ENCODE assay signal across 17 mouse cellular contexts in the genomic region with DNA sequence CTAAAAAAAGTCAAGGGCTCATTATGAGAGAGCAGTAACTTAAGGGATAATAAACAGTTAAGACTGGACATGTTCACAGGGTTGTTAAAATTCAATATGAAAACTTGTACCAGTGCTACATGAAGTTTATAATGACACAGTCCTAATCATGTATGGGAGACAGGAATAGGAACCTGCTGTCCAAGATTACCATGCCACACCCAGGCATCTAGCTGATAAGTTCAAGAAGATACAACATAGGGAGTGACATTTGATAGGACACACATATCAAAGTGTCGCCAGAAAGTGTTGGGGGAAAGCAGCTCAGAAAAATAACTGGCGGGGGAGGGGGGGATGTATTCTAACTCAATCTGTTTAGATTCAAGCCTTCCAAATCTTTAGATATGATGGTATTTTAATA.
"Had no signal": no experiment of that assay in that cellular context is flagged by ENCODE, and none has a peak within 500 bp of the region (broad histone marks: within the 10 kb centered on the region; RNA-seq: fewer than 3 reads in every experiment).

No protein-coding gene starts in this region.

- ATAC-seq: midbrain, embryonic 13.5 days; midbrain, embryonic 15.5 days had no signal

- DNase-seq: lung, adult 18-20 months; lung, embryonic 14.5 days; lung, postnatal 10 days; retina, postnatal 1 day; right cerebral cortex, adult 18-20 months; right cerebral cortex, postnatal 14 days; thymus, adult 2 months; thymus, postnatal 25 days; thymus, postnatal 4 days had no signal

- H3K27ac ChIP-seq: macrophage; midbrain, embryonic 13.5 days; midbrain, embryonic 15.5 days; neural tube, embryonic 12.5 days; stomach, embryonic 15.5 days; stomach, postnatal 0 days had no signal

- H3K36me3 ChIP-seq: midbrain, embryonic 13.5 days; midbrain, embryonic 15.5 days; neural tube, embryonic 12.5 days; stomach, embryonic 15.5 days had no signal

- H3K9me3 ChIP-seq: megakaryocyte, embryonic 14.5 days; midbrain, embryonic 13.5 days; midbrain, embryonic 15.5 days; neural tube, embryonic 12.5 days; stomach, embryonic 15.5 days had no signal

- H3K4me3 ChIP-seq: megakaryocyte, embryonic 14.5 days; midbrain, embryonic 13.5 days; midbrain, embryonic 15.5 days; neural tube, embryonic 12.5 days; stomach, embryonic 15.5 days had no signal

- H3K4me2 ChIP-seq: lung, embryonic 14.5 days; midbrain, embryonic 11.5 days; midbrain, embryonic 13.5 days; midbrain, embryonic 15.5 days; neural tube, embryonic 12.5 days; stomach, embryonic 15.5 days had no signal

- H3K9ac ChIP-seq: lung, embryonic 14.5 days; midbrain, embryonic 13.5 days; midbrain, embryonic 15.5 days; neural tube, embryonic 12.5 days; stomach, embryonic 15.5 days had no signal

- H3K4me1 ChIP-seq: megakaryocyte, embryonic 14.5 days; midbrain, embryonic 13.5 days; midbrain, embryonic 15.5 days; neural tube, embryonic 12.5 days; stomach, embryonic 15.5 days had no signal

- H3K27me3 ChIP-seq: megakaryocyte, embryonic 14.5 days; midbrain, embryonic 13.5 days; midbrain, embryonic 15.5 days; neural tube, embryonic 12.5 days; stomach, embryonic 15.5 days had no signal
